Mouse (Mus musculus) hindbrain, embryonic 16.5 days (tissue): Measurements from ENCODE around the gene Sun2. TPM values are rescaled to one million over a fixed set of nuclear protein-coding genes. Genes with fewer than 3 reads are reported as not detected.

Experiments used
- ATAC-seq: fragments of 200-750 bp; cut with Nextera tagmentation; 2 replicates; pipeline ENCODE4 v1.8.0; 2017; ENCODE audit warnings: moderate TSS enrichment, moderate library complexity
- H3K27ac ChIP-seq: fragments of 300-500 bp; sonication (generic); 2 replicates; pipeline ENCODE4 v1.5.1; 2014; ENCODE audit warnings: low read depth, mild to moderate bottlenecking, control low read depth, low read length, moderate library complexity
- H3K27me3 ChIP-seq: fragments of 300-500 bp; sonication (generic); replicated peaks from 2 replicates; pipeline ENCODE4 v1.6.1; 2014; ENCODE audit warnings: low read length; ENCODE audit not compliant: control insufficient read depth, insufficient read depth
- H3K36me3 ChIP-seq: fragments of 300-500 bp; sonication (generic); 2 replicates; pipeline ENCODE4 v1.6.1; 2014; ENCODE audit warnings: mild to moderate bottlenecking, low read length, moderate library complexity, mixed read lengths; ENCODE audit not compliant: control insufficient read depth, insufficient read depth
- H3K4me1 ChIP-seq: fragments of 300-500 bp; sonication (generic); 2 replicates; pipeline ENCODE4 v1.6.1; 2014; ENCODE audit warnings: low read depth, low read length; ENCODE audit not compliant: control insufficient read depth, insufficient read depth
- H3K4me2 ChIP-seq: fragments of 300-500 bp; sonication (generic); 2 replicates; pipeline ENCODE4 v1.6.1; 2014; ENCODE audit warnings: mild to moderate bottlenecking, low read length, control low read depth, moderate library complexity
- H3K4me3 ChIP-seq: fragments of 300-500 bp; sonication (generic); 2 replicates; pipeline ENCODE4 v1.5.1; 2014; ENCODE audit warnings: mild to moderate bottlenecking, low read length, control low read depth, moderate library complexity
- H3K9ac ChIP-seq: fragments of 300-500 bp; sonication (generic); 2 replicates; pipeline ENCODE4 v1.6.1; 2014; ENCODE audit warnings: low read depth, mild to moderate bottlenecking, control low read depth, low read length, moderate library complexity
- H3K9me3 ChIP-seq: fragments of 300-500 bp; sonication (generic); 2 replicates; pipeline ENCODE4 v1.6.1; 2014; ENCODE audit warnings: mild to moderate bottlenecking, low read length, moderate library complexity; ENCODE audit not compliant: control insufficient read depth
- WGBS: fragments of 180-500 bp; shearing (Covaris S2); extraction: QIAGEN DNeasy Blood & Tissue Kit; methylation state at CpG from one replicate; pipeline ENCODE4 v1.1.7; 2014; 5-methylcytosine and 5-hydroxymethylcytosine counted together
- polyA plus RNA-seq: library from polyadenylated mRNA; unstranded; fragments of >200 nt; fragmentation: Nextera tagmentation; extraction: Ambion mirVana; gene quantifications from 2 replicates; pipeline ENCODE4 v1.2.1, GENCODE M21; 2015

Gene Sun2
- polyA plus RNA-seq, 1 experiment from 2014 or later = 4.7 TPM

DNA sequence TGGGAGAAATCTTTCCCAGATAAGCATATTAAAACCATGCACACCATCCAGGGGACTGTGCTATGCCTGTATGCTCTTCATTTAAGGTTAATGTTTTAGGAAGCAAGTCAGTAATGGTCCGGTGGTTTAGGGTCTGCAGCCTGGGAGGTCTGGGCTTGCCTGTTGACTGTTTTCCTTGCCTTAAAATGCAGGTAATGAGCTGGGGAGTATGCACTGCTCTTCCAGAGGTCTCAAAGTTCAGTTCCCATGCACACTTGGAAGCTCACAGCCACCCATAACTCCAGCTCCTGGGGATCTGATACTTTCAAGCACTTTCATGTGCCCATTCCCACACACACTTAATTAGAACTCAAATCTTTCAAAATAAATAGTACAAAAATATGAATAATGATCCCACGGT, 45.8 kb downstream of the Sun2 start:
- H3K4me1 ChIP-seq = peaks cover 19% of the 10 kb centered on the region
- no peak for ATAC-seq
- H3K36me3 ChIP-seq = no peaks in the 10 kb centered on the region
- no peak overlapping the region for H3K27ac ChIP-seq
- H3K4me2 ChIP-seq = no peak overlapping the region
- no peaks in the 10 kb centered on the region for H3K27me3 ChIP-seq
- no peaks in the 10 kb centered on the region for H3K9me3 ChIP-seq
- 89% methylated on average over 2 of the region's 2 CpGs for WGBS
- H3K4me3 ChIP-seq = no peak overlapping the region
- no peak overlapping the region for H3K9ac ChIP-seq

DNA sequence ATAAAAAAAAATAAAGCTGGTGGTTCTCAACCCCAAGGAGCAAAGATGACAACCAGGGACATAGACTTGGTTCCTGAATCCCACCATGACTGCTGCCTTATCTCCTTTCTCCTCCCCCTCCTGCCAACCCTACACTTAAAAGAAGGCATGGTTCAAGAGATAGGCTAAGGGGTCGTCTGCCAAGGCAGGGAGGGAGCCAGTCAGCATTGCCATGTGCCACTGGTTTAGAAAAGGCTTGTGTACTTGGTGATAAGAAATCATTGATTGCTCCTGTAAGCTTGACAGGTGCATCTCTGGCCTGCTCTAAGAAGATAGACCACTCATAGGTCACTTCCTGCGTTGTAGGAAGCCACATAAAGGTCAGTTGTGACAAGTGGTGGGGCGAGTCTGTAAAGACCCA, 46.8 kb downstream of the Sun2 start:
- Histone ChIP-seq H3K4me3 (no peak overlapping the region), H3K4me1 (peaks cover 19% of the 10 kb centered on the region), H3K9ac (no peak overlapping the region), H3K27me3 (no peaks in the 10 kb centered on the region), H3K4me2 (no peak overlapping the region), H3K27ac (no peak overlapping the region), H3K9me3 (no peaks in the 10 kb centered on the region), H3K36me3 (no peaks in the 10 kb centered on the region)
- WGBS = 69% methylated on average over 3 of the region's 3 CpGs
- ATAC-seq = no peak

DNA sequence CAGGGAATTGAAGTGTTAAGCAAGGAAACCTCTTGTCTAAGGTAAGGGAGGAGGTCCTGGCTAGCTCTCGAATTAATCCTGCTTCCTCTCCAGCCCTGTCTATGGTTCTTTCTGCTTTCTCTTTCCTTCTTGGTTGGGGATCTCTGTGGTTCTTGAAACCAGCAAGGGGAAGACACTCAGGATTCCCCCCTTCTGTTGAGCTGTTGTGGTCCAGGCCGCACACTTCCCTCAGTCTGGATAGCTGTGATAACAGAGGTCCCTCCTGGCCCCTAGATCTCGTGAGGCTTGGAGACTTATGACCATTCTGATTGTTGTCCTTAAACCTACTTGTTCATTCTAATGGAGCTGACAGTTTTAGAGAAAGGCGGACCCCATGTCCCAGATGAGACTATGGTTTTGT, 47.8 kb downstream of the Sun2 start:
- Histone ChIP-seq H3K4me2 (no peak overlapping the region), H3K27ac (no peak overlapping the region), H3K9me3 (no peaks in the 10 kb centered on the region), H3K27me3 (no peaks in the 10 kb centered on the region), H3K4me1 (peaks cover 25% of the 10 kb centered on the region), H3K4me3 (no peak overlapping the region), H3K9ac (no peak overlapping the region), H3K36me3 (no peaks in the 10 kb centered on the region)
- 93% methylated on average over 4 of the region's 4 CpGs for WGBS
- ATAC-seq = no peak

DNA sequence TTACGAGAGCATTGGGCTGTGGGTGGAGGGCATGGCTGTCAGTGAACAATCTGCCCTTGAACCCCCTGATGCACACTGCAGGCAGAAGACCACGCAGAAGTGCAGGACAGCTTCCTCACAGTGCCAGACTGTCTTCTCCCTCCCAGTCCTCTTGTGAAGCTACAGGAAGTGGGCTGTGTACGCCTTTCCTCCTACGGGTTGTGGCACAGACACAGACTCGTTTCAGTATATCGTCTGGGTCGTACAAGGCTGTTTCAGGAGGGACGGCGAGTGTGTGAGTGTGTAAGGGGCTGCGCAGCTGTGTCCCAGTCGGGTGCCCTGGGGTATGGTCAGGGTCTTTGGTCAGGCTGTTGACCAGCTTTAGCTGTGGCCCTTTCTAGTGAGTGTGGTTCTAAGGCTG, 48.6 kb downstream of the Sun2 start:
- Histone ChIP-seq H3K4me3 (no peak overlapping the region), H3K36me3 (no peaks in the 10 kb centered on the region), H3K27ac (no peak overlapping the region), H3K9me3 (no peaks in the 10 kb centered on the region), H3K27me3 (no peaks in the 10 kb centered on the region), H3K4me2 (no peak overlapping the region), H3K9ac (no peak overlapping the region), H3K4me1 (peaks cover 25% of the 10 kb centered on the region)
- no peak for ATAC-seq
- 85% methylated on average over 11 of the region's 11 CpGs for WGBS

DNA sequence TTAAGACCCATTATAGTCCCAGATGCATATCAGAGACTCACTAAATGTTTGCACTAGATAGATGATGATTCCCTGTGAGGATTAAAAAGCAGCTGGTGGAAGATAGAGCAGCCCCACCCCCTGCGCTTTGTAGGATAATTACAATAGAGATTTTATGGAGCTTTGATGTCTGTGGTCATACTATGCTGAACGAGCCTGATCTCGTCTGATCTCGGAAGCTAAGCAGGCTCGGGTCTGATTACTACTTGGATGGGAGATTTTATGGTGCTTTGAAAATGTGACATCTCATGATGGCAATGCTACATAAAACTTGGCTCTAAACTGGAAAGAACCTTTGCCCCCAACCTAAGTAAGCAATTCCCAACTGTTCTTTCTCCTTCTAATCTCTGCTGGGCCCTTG, 50.0 kb downstream of the Sun2 start:
- 73% methylated on average over 5 of the region's 5 CpGs for WGBS
- H3K4me2 ChIP-seq = peak overlapping the region; percentile 82; the same call in 1 of the 2 replicates
- no peak overlapping the region for H3K9ac ChIP-seq
- no peak overlapping the region for H3K4me3 ChIP-seq
- H3K27ac ChIP-seq = no peak overlapping the region
- peaks cover 30% of the 10 kb centered on the region for H3K4me1 ChIP-seq
- H3K9me3 ChIP-seq = no peaks in the 10 kb centered on the region
- H3K36me3 ChIP-seq = no peaks in the 10 kb centered on the region
- no peaks in the 10 kb centered on the region for H3K27me3 ChIP-seq
- no peak for ATAC-seq

DNA sequence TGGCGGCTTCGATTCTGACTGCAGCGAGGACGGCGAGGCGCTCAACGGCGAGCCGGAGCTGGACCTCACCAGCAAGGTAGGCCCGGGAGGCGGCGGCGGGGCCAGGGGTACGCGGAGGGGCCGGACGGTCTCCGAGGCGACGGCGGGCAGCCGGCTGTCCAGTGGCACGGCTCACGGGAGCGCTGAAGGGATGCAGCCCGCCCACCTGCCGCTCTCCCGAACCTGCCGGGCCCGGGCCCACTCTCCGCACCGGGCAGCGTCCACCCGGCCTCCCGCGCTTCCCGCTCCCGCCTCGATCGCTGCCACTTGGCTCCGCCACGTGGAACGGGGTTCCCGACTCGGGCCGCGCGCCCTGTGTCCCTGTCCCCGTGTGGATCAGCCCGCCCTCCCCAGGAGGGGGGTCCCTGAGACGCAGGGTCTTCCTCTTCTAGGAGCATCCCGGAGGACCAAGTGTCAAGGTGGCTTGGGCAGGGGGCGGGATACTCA, 51.3 kb downstream of the Sun2 start:
- H3K9me3 ChIP-seq = no peaks in the 10 kb centered on the region
- peaks cover 28% of the 10 kb centered on the region for H3K4me1 ChIP-seq
- ATAC-seq = peak; percentile 7
- no peaks in the 10 kb centered on the region for H3K27me3 ChIP-seq
- peak overlapping the region; percentile 90 for H3K9ac ChIP-seq
- H3K36me3 ChIP-seq = no peaks in the 10 kb centered on the region
- peak overlapping the region; percentile 91 for H3K27ac ChIP-seq
- H3K4me3 ChIP-seq = peak overlapping the region; percentile 94
- WGBS = under 1% methylated on average over 37 of the region's 53 CpGs
- peak overlapping the region; percentile 82 for H3K4me2 ChIP-seq

DNA sequence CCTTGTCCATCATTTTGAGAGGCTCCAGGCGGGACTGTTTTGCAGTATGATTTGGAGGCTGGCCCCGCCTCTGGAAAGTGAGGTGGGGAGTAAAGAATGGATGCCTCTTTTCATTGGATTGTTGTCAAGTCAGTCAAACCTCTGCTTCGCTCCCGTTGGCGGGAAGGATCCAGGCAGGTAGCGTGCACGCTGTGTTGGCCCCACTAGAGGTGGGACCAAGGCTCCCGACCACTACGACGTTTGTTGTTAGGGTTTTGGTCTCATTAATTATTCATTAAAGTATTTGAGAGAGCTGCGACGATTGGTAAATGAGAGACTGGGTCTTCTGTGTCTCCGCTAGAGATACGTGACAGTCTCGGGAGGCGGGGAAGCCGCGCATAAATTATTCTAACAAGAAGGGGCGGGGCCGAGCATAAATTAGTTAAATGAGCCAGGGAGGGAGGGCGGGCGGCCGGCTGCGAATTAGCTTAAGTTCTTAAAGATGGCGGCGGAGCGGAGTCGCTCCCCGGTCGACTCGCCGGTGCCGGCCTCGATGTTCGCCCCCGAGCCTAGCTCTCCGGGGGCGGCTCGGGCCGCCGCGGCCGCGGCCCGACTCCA, 51.8 kb downstream of the Sun2 start, which contains the start of gene Gtpbp1:
Gtpbp1 (plus strand) TSS at position 420 of the 597 bp plus-strand sequence.
- under 1% methylated on average over 45 of the region's 45 CpGs for WGBS
- Histone ChIP-seq H3K4me1 (peaks cover 33% of the 10 kb centered on the region), H3K4me3 (peak within 1 kb of the TSS; percentile 94)

DNA sequence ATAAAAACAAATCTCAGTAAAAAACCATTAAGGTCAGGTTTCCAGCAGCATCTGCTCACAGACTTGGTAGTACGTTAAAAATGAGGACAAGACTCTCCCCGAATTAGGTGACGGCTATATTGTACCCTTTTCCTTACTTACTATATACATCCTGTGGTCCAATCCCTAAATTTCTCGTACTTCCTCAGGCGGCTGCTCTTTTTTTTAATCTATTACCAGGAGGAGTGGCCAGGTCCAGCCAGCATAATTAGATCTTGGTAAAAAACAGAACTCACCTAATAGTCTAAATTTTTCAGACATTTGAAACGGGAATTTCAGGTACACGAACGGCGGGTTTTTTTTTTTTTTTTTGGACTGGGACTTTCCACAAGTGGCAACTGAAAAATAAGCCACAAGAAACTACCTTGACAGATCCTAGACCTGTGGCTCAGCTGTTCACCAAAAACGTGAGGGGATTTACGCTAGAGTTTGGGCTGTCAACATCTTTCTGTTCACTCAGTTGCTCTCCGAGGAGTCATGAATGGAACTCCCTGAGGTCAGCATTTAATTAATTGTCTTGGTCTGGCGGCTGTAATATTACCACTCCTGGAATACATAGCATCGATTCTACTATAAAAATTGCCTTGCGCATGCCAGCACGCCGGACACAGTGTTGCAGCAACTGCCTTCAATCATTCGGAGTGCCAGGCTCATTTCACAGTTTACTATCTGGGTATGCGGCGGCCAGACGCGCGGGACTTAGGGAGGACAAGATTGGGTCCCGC, 52.5 kb downstream of the Sun2 start:
- Histone ChIP-seq H3K4me2 (peak overlapping the region; percentile 79), H3K36me3 (no peaks in the 10 kb centered on the region), H3K27ac (peak overlapping the region; percentile 49), H3K9ac (peak overlapping the region; percentile 45; the same call in 1 of the 2 replicates), H3K4me3 (peak overlapping the region; percentile 94), H3K9me3 (no peaks in the 10 kb centered on the region), H3K4me1 (peaks cover 40% of the 10 kb centered on the region), H3K27me3 (no peaks in the 10 kb centered on the region)
- no peak for ATAC-seq
- WGBS = 14% methylated on average over 24 of the region's 24 CpGs

More for the DNA sequence above, 51.8 kb downstream of the Sun2 start, which contains the start of gene Gtpbp1:
- Histone ChIP-seq H3K4me2 (peak within 1 kb of the TSS; percentile 82), H3K9ac (peak within 1 kb of the TSS; percentile 90), H3K36me3 (no peaks in the 10 kb centered on the region), H3K9me3 (no peaks in the 10 kb centered on the region), H3K27ac (peak within 1 kb of the TSS; percentile 91), H3K27me3 (no peaks in the 10 kb centered on the region)
- peak; percentile 98 for ATAC-seq

DNA sequence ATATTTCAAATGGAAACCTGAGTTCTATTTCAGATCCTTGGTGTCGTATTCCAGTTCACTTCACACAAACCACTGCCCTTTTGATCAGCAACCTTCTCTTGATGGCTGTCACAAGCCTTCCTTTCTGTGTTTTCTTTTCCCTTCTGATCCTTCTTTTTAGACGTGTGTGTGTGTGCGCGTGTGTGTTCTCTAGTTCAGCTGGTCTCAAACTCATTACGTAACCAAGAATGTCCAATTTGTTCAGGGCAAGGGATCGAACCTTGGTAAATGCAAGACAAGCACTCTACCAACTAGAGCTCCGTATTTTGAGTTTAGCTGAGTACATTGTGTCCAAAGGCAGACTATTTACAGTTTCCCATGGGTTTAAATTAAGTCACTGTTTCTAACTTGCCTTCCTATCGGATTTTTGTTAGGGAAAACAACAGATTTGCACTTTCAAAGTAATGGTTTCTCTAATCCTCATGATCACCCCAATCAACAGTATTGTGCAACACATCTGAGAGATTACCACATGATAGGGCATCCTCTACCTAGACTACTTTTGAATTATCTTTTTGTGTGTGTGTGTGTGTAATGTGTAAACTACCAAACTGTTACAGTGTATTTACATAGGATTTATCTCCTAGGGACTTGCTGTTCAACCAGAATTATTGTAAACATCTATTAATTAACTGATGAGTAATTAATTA, 53.9 kb downstream of the Sun2 start:
- Histone ChIP-seq H3K27me3 (no peaks in the 10 kb centered on the region), H3K36me3 (no peaks in the 10 kb centered on the region), H3K4me2 (peak overlapping the region; percentile 88), H3K4me1 (peaks cover 54% of the 10 kb centered on the region), H3K9ac (peak overlapping the region; percentile 93), H3K27ac (peak overlapping the region; percentile 95), H3K4me3 (peak overlapping the region; percentile 68), H3K9me3 (no peaks in the 10 kb centered on the region)
- ATAC-seq = no peak
- 6% methylated on average over 8 of the region's 8 CpGs for WGBS
